In genomic region chr16:31449973-31450372, GRCm38 (mm10) we compare ENCODE assay signal across 23 mouse cellular contexts. TPM values are rescaled to one million over a fixed set of nuclear protein-coding genes. Genes with fewer than 3 reads are reported as not detected.
DNase-seq lines count a peak whose midpoint lies in the region; ATAC-seq and TF ChIP-seq lines count a peak whose summit lies in the region.
"Had no signal": no experiment of that assay in that cellular context is flagged by ENCODE, and none has a peak within 500 bp of the region (broad histone marks: within the 10 kb centered on the region; RNA-seq: fewer than 3 reads in every experiment).

No protein-coding gene starts in this region.

- 0 out of 2 replicates have a peak overlapping the region, but pooled peaks have one; percentile 7 for H3K27ac ChIP-seq in hindbrain, embryonic 12.5 days
- H3K27ac ChIP-seq in hindbrain, embryonic 11.5 days (ENCODE audit: low read depth, low read length): no peak overlapping the region
- H3K27ac ChIP-seq in midbrain, postnatal 0 days (ENCODE audit: low read depth, low read length): no peak overlapping the region
- no peak overlapping the region for H3K27ac ChIP-seq in midbrain, embryonic 16.5 days (ENCODE audit: low read length)
- 0 out of 2 replicates have a peak overlapping the region, but pooled peaks have one; percentile 16 for H3K27ac ChIP-seq in limb, embryonic 10.5 days
- H3K27ac ChIP-seq: embryonic facial prominence, embryonic 12.5 days; embryonic facial prominence, embryonic 15.5 days; gastrocnemius, adult 2 months; intestine, embryonic 15.5 days had no signal

- no peak overlapping the region for H3K4me2 ChIP-seq in hindbrain, embryonic 12.5 days (replicated peaks)
- no peak overlapping the region for H3K4me2 ChIP-seq in hindbrain, embryonic 11.5 days (replicated peaks; ENCODE audit: low read depth, low read length)
- H3K4me2 ChIP-seq in midbrain, postnatal 0 days (ENCODE audit: low read depth, low read length, poor library complexity, severe bottlenecking): no peak overlapping the region
- no peak overlapping the region for H3K4me2 ChIP-seq in midbrain, embryonic 16.5 days (ENCODE audit: low read length)
- H3K4me2 ChIP-seq: embryonic facial prominence, embryonic 12.5 days; embryonic facial prominence, embryonic 15.5 days; heart, embryonic 11.5 days; intestine, embryonic 15.5 days had no signal

- ATAC-seq in cerebellum, adult (ENCODE audit: insufficient number of reproducible peaks, low FRiP score, low TSS enrichment): no peak
- ATAC-seq in hindbrain, embryonic 12.5 days (ENCODE audit: low FRiP score): no peak
- ATAC-seq in hindbrain, embryonic 11.5 days (ENCODE audit: low FRiP score): no peak
- ATAC-seq in midbrain, postnatal 0 days (ENCODE audit: low FRiP score): no peak
- no peak for ATAC-seq in midbrain, embryonic 16.5 days
- ATAC-seq in megakaryocyte-erythroid progenitor cell, adult 5-6 weeks (replicated peaks; ENCODE audit: low FRiP score, low TSS enrichment, poor library complexity, severe bottlenecking): no peak
- ATAC-seq: forebrain, embryonic 14.5 days; forebrain, postnatal 0 days; intestine, embryonic 15.5 days; Patski had no signal

- H3K9ac ChIP-seq in hindbrain, embryonic 12.5 days: no peak overlapping the region
- H3K9ac ChIP-seq in hindbrain, embryonic 11.5 days (ENCODE audit: low read depth, low read length): no peak overlapping the region
- H3K9ac ChIP-seq in midbrain, postnatal 0 days (replicated peaks; ENCODE audit: low read length, poor library complexity, severe bottlenecking): no peak overlapping the region
- no peak overlapping the region for H3K9ac ChIP-seq in midbrain, embryonic 16.5 days (ENCODE audit: low read depth, low read length)
- H3K9ac ChIP-seq: embryonic facial prominence, embryonic 12.5 days; embryonic facial prominence, embryonic 15.5 days; forebrain, postnatal 0 days; intestine, embryonic 15.5 days had no signal

- H3K36me3 ChIP-seq in hindbrain, embryonic 12.5 days: peaks cover 30% of the 10 kb centered on the region
- H3K36me3 ChIP-seq in hindbrain, embryonic 11.5 days (ENCODE audit: control insufficient read depth, insufficient read depth, low read length): no peaks in the 10 kb centered on the region
- H3K36me3 ChIP-seq in midbrain, postnatal 0 days (ENCODE audit: insufficient read depth, low read length): peaks cover 56% of the 10 kb centered on the region
- H3K36me3 ChIP-seq in midbrain, embryonic 16.5 days (ENCODE audit: control insufficient read depth, insufficient read depth, low read length): peaks cover 13% of the 10 kb centered on the region
- H3K36me3 ChIP-seq in limb, embryonic 10.5 days: no peaks in the 10 kb centered on the region
- H3K36me3 ChIP-seq: embryonic facial prominence, embryonic 12.5 days; intestine, embryonic 15.5 days had no signal

- no peaks in the 10 kb centered on the region for H3K9me3 ChIP-seq in hindbrain, embryonic 12.5 days (replicated peaks)
- no peaks in the 10 kb centered on the region for H3K9me3 ChIP-seq in hindbrain, embryonic 11.5 days (ENCODE audit: control insufficient read depth, low read length)
- H3K9me3 ChIP-seq in midbrain, postnatal 0 days (ENCODE audit: low read length): no peaks in the 10 kb centered on the region
- H3K9me3 ChIP-seq in midbrain, embryonic 16.5 days (replicated peaks; ENCODE audit: control insufficient read depth, low read length, poor library complexity, severe bottlenecking): no peaks in the 10 kb centered on the region
- H3K9me3 ChIP-seq in limb, embryonic 10.5 days (replicated peaks): no peaks in the 10 kb centered on the region
- H3K9me3 ChIP-seq: embryonic facial prominence, embryonic 12.5 days; embryonic facial prominence, embryonic 15.5 days; intestine, embryonic 15.5 days had no signal

- peak; percentile 43 for DNase-seq in cerebellum, adult 9-10 months
- DNase-seq in hindbrain, embryonic 11.5 days (ENCODE audit: low spot score): no peak
- peak; percentile 54 for DNase-seq in midbrain, postnatal 0 days (ENCODE audit: low spot score)
- DNase-seq in limb, embryonic 10.5 days (ENCODE audit: low spot score): no peak
- DNase-seq: adrenal gland, postnatal 10 days; adrenal gland, postnatal 36 days; cerebellum, adult 11 months; cerebellum, adult 2 months; cerebellum, postnatal 25 days; forebrain, postnatal 0 days; gastrocnemius, adult 2 months; gastrocnemius, postnatal 14 days; heart, adult 11 months had no signal

- no peak overlapping the region for H3K4me3 ChIP-seq in hindbrain, embryonic 12.5 days
- no peak overlapping the region for H3K4me3 ChIP-seq in hindbrain, embryonic 11.5 days (ENCODE audit: low read depth, low read length)
- no peak overlapping the region for H3K4me3 ChIP-seq in midbrain, postnatal 0 days (ENCODE audit: low read depth, low read length)
- no peak overlapping the region for H3K4me3 ChIP-seq in midbrain, embryonic 16.5 days (ENCODE audit: low read depth, low read length)
- no peak overlapping the region for H3K4me3 ChIP-seq in limb, embryonic 10.5 days
- H3K4me3 ChIP-seq: embryonic facial prominence, embryonic 12.5 days; embryonic facial prominence, embryonic 15.5 days; gastrocnemius, adult 2 months; intestine, embryonic 15.5 days had no signal

- H3K4me1 ChIP-seq in hindbrain, embryonic 12.5 days: 0 out of 2 replicates have a peak, but pooled peaks cover 3% of the 10 kb centered on the region
- H3K4me1 ChIP-seq in hindbrain, embryonic 11.5 days (replicated peaks; ENCODE audit: control insufficient read depth, insufficient read depth, low read length): no peaks in the 10 kb centered on the region
- H3K4me1 ChIP-seq in midbrain, postnatal 0 days (ENCODE audit: insufficient read depth, low read length): no peaks in the 10 kb centered on the region
- no peaks in the 10 kb centered on the region for H3K4me1 ChIP-seq in midbrain, embryonic 16.5 days (ENCODE audit: control insufficient read depth, insufficient read depth, low read length)
- peaks cover 23% of the 10 kb centered on the region for H3K4me1 ChIP-seq in limb, embryonic 10.5 days

- 81% methylated on average over 4 of the region's 4 CpGs for WGBS in hindbrain, embryonic 12.5 days
- WGBS in hindbrain, embryonic 11.5 days: 87% methylated on average over 4 of the region's 4 CpGs
- 71% methylated on average over 4 of the region's 4 CpGs for WGBS in midbrain, postnatal 0 days
- 76% methylated on average over 4 of the region's 4 CpGs for WGBS in midbrain, embryonic 16.5 days
- 89% methylated on average over 4 of the region's 4 CpGs for WGBS in limb, embryonic 10.5 days

- H3K27me3 ChIP-seq in hindbrain, embryonic 12.5 days: no peaks in the 10 kb centered on the region
- no peaks in the 10 kb centered on the region for H3K27me3 ChIP-seq in hindbrain, embryonic 11.5 days (ENCODE audit: control insufficient read depth, insufficient read depth, low read length)
- no peaks in the 10 kb centered on the region for H3K27me3 ChIP-seq in midbrain, postnatal 0 days (ENCODE audit: insufficient read depth, low read length)
- no peaks in the 10 kb centered on the region for H3K27me3 ChIP-seq in midbrain, embryonic 16.5 days (ENCODE audit: control insufficient read depth, insufficient read depth, low read depth, low read length)
- H3K27me3 ChIP-seq in limb, embryonic 10.5 days (ENCODE audit: low read depth, poor library complexity, severe bottlenecking): no peaks in the 10 kb centered on the region
- H3K27me3 ChIP-seq: embryonic facial prominence, embryonic 12.5 days; embryonic facial prominence, embryonic 15.5 days; intestine, embryonic 15.5 days; Patski had no signal

- TF ChIP-seq CTCF in midbrain, postnatal 0 days (IDR thresholded peaks at IDR 0.05): no peak

RNA-seq across cellular contexts. Expression of gene Bdh1, which starts 27.9 kb away (rescaled TPM):
- polyA plus RNA-seq in hindbrain, embryonic 12.5 days (2016; fragmentation: Nextera tagmentation; extraction: Ambion mirVana): 45.5 and 55.7 TPM in 2 replicates
- polyA plus RNA-seq in hindbrain, embryonic 11.5 days (2014; fragmentation: Nextera tagmentation; extraction: Ambion mirVana): 33.4 and 35.6 TPM in 2 replicates
- 76.8 and 88.1 TPM in 2 replicates for total RNA-seq in midbrain, postnatal 0 days (2014; rRNA removed)
- polyA plus RNA-seq in midbrain, postnatal 0 days (2015; fragmentation: Nextera tagmentation; extraction: Ambion mirVana): 113 and 122 TPM in 2 replicates
- 113 and 124 TPM in 2 replicates for polyA plus RNA-seq in midbrain, embryonic 16.5 days (2015; fragmentation: Nextera tagmentation; extraction: Ambion mirVana)
- polyA plus RNA-seq in limb, embryonic 10.5 days (2016; fragmentation: Nextera tagmentation; extraction: Ambion mirVana): 9.5 and 11.4 TPM in 2 replicates
- 11.0 and 16.7 TPM in 2 replicates for total RNA-seq in megakaryocyte-erythroid progenitor cell, adult 5-6 weeks (2014; fragmentation: Nextera tagmentation)
- 23.5 and 47.3 TPM in 2 replicates for total RNA-seq in megakaryocyte-erythroid progenitor cell, adult 5-6 weeks (2017)

Comparison
In these comparisons a context has a peak if more than half of its experiments do, and no peak if none do; other contexts are left out.
1. H3K27ac ChIP-seq: peak in hindbrain, embryonic 12.5 days (single experiment) and limb, embryonic 10.5 days (single experiment); none in hindbrain, embryonic 11.5 days (single experiment), midbrain, postnatal 0 days (single experiment) and midbrain, embryonic 16.5 days (single experiment).
2. DNase-seq: peak in cerebellum, adult 9-10 months (single experiment) and midbrain, postnatal 0 days (single experiment); none in hindbrain, embryonic 11.5 days (single experiment) and limb, embryonic 10.5 days (single experiment).